Mouse (Mus musculus): ENCODE results near the gene 1700003F12Rik. TPM values are rescaled to one million over a fixed set of nuclear protein-coding genes. Genes with fewer than 3 reads are reported as not detected.
A peak's percentile ranks its signal among the peaks of the same experiment; 100 is the strongest.

The 1700003F12Rik gene
- polyA plus RNA-seq, 1 experiment from 2014 or later, result 1.1 TPM

GRCm38 (mm10) chr2:154532888-154533287 is 14.0 kb upstream of the 1700003F12Rik start:
- H3K9me3 ChIP-seq (replicated peaks), result no peaks in the 10 kb centered on the region
- peaks cover 91% of the 10 kb centered on the region for H3K36me3 ChIP-seq
- H3K27ac ChIP-seq, result no peak overlapping the region
- WGBS, result 75% methylated on average over 3 of the region's 3 CpGs
- no peak overlapping the region for H3K4me3 ChIP-seq
- no peak for DNase-seq (ENCODE audit: low spot score)
- H3K4me1 ChIP-seq, result no peaks in the 10 kb centered on the region
- no peaks in the 10 kb centered on the region for H3K27me3 ChIP-seq (ENCODE audit: low read depth, poor library complexity, severe bottlenecking)

- WGBS, result 94% methylated on average over 12 of the region's 12 CpGs
- H3K27me3 ChIP-seq (ENCODE audit: low read depth, poor library complexity, severe bottlenecking), result no peaks in the 10 kb centered on the region
- no peak for DNase-seq (ENCODE audit: low spot score)
- no peak overlapping the region for H3K27ac ChIP-seq
- H3K4me1 ChIP-seq, result no peaks in the 10 kb centered on the region
- H3K9me3 ChIP-seq (replicated peaks), result no peaks in the 10 kb centered on the region
- H3K4me3 ChIP-seq, result no peak overlapping the region
- peaks cover 85% of the 10 kb centered on the region for H3K36me3 ChIP-seq
These were observed 12.1 kb upstream of the 1700003F12Rik start for GRCm38 (mm10) chr2:154534704-154535270.

- H3K9me3 ChIP-seq (replicated peaks), result no peaks in the 10 kb centered on the region
- peaks cover 69% of the 10 kb centered on the region for H3K36me3 ChIP-seq
- H3K4me3 ChIP-seq, result no peak overlapping the region
- no peaks in the 10 kb centered on the region for H3K27me3 ChIP-seq (ENCODE audit: low read depth, poor library complexity, severe bottlenecking)
- WGBS, result 80% methylated on average over 2 of the region's 2 CpGs
- no peak overlapping the region for H3K27ac ChIP-seq
- H3K4me1 ChIP-seq, result no peaks in the 10 kb centered on the region
- DNase-seq (ENCODE audit: low spot score), result no peak
These were observed 8.6 kb upstream of the 1700003F12Rik start for GRCm38 (mm10) chr2:154538310-154538709.

GRCm38 (mm10) chr2:154538710-154539109 is 8.2 kb upstream of the 1700003F12Rik start:
- H3K27me3 ChIP-seq (ENCODE audit: low read depth, poor library complexity, severe bottlenecking), result no peaks in the 10 kb centered on the region
- H3K4me3 ChIP-seq, result no peak overlapping the region
- no peaks in the 10 kb centered on the region for H3K9me3 ChIP-seq (replicated peaks)
- no peak overlapping the region for H3K27ac ChIP-seq
- WGBS, result 75% methylated on average over 3 of the region's 3 CpGs
- H3K36me3 ChIP-seq, result peaks cover 65% of the 10 kb centered on the region
- H3K4me1 ChIP-seq, result no peaks in the 10 kb centered on the region
- no peak for DNase-seq (ENCODE audit: low spot score)

GRCm38 (mm10) chr2:154539720-154540119 is 7.2 kb upstream of the 1700003F12Rik start:
- DNase-seq (ENCODE audit: low spot score), result no peak
- no peak overlapping the region for H3K27ac ChIP-seq
- peaks cover 55% of the 10 kb centered on the region for H3K36me3 ChIP-seq
- no peaks in the 10 kb centered on the region for H3K4me1 ChIP-seq
- 83% methylated on average over 3 of the region's 3 CpGs for WGBS
- H3K4me3 ChIP-seq, result no peak overlapping the region
- no peaks in the 10 kb centered on the region for H3K27me3 ChIP-seq (ENCODE audit: low read depth, poor library complexity, severe bottlenecking)
- H3K9me3 ChIP-seq (replicated peaks), result no peaks in the 10 kb centered on the region

GRCm38 (mm10) chr2:154541630-154542029 is 5.3 kb upstream of the 1700003F12Rik start:
- Histone ChIP-seq H3K4me3 (no peak overlapping the region), H3K36me3 (peaks cover 36% of the 10 kb centered on the region), H3K9me3 (replicated peaks) (no peaks in the 10 kb centered on the region), H3K27me3 (ENCODE audit: low read depth, poor library complexity, severe bottlenecking) (no peaks in the 10 kb centered on the region), H3K4me1 (no peaks in the 10 kb centered on the region), H3K27ac (no peak overlapping the region)
- 78% methylated on average over 2 of the region's 2 CpGs for WGBS
- DNase-seq (ENCODE audit: low spot score), result no peak

GRCm38 (mm10) chr2:154543567-154544347 is 3.1 kb upstream of the 1700003F12Rik start:
- H3K9me3 ChIP-seq (replicated peaks), result no peaks in the 10 kb centered on the region
- H3K4me3 ChIP-seq, result no peak overlapping the region
- whole genome bisulfite sequencing, result 92% methylated on average over 9 of the region's 9 CpGs
- no peak for DNase-seq (ENCODE audit: low spot score)
- 0 out of 2 replicates have a peak, but pooled peaks cover 5% of the 10 kb centered on the region for H3K27me3 ChIP-seq (ENCODE audit: low read depth, poor library complexity, severe bottlenecking)
- H3K36me3 ChIP-seq, result peaks cover 18% of the 10 kb centered on the region
- peaks cover 4% of the 10 kb centered on the region for H3K4me1 ChIP-seq
- H3K27ac ChIP-seq, result no peak overlapping the region

GRCm38 (mm10) chr2:154548688-154549087 is 1.8 kb downstream of the 1700003F12Rik start:
- peak overlapping the region; percentile 85; the same call in 1 of the 2 replicates for H3K27ac ChIP-seq
- H3K4me3 ChIP-seq, result no peak overlapping the region
- no peak for DNase-seq (ENCODE audit: low spot score)
- 44% methylated on average over 3 of the region's 3 CpGs for WGBS
- H3K36me3 ChIP-seq, result no peaks in the 10 kb centered on the region
- no peaks in the 10 kb centered on the region for H3K9me3 ChIP-seq (replicated peaks)
- H3K4me1 ChIP-seq, result peaks cover 31% of the 10 kb centered on the region
- H3K27me3 ChIP-seq (ENCODE audit: low read depth, poor library complexity, severe bottlenecking), result peaks cover 52% of the 10 kb centered on the region

GRCm38 (mm10) chr2:154549127-154549885 is 2.4 kb downstream of the 1700003F12Rik start:
- 4% methylated on average over 48 of the region's 48 CpGs for WGBS
- peak overlapping the region; percentile 85 for H3K27ac ChIP-seq
- H3K36me3 ChIP-seq, result no peaks in the 10 kb centered on the region
- peak overlapping the region; percentile 58 for H3K4me3 ChIP-seq
- H3K4me1 ChIP-seq, result peaks cover 31% of the 10 kb centered on the region
- H3K27me3 ChIP-seq (ENCODE audit: low read depth, poor library complexity, severe bottlenecking), result peaks cover 56% of the 10 kb centered on the region
- peak; percentile 89 for DNase-seq (ENCODE audit: low spot score)
- no peaks in the 10 kb centered on the region for H3K9me3 ChIP-seq (replicated peaks)

- Histone ChIP-seq H3K4me3 (peak overlapping the region; percentile 58), H3K27me3 (ENCODE audit: low read depth, poor library complexity, severe bottlenecking) (peaks cover 61% of the 10 kb centered on the region), H3K36me3 (no peaks in the 10 kb centered on the region), H3K4me1 (peaks cover 31% of the 10 kb centered on the region), H3K27ac (peak overlapping the region; percentile 85), H3K9me3 (replicated peaks) (no peaks in the 10 kb centered on the region)
- no peak for DNase-seq (ENCODE audit: low spot score)
- WGBS, result 16% methylated on average over 20 of the region's 20 CpGs
These were observed 3.0 kb downstream of the 1700003F12Rik start for GRCm38 (mm10) chr2:154549886-154550189.

GRCm38 (mm10) chr2:154550937-154551336 is 4.1 kb downstream of the 1700003F12Rik start:
- H3K9me3 ChIP-seq (replicated peaks), result no peaks in the 10 kb centered on the region
- no peak overlapping the region for H3K4me3 ChIP-seq
- no peaks in the 10 kb centered on the region for H3K36me3 ChIP-seq
- H3K27ac ChIP-seq, result no peak overlapping the region
- H3K4me1 ChIP-seq, result peaks cover 31% of the 10 kb centered on the region
- 83% methylated on average over 2 of the region's 2 CpGs for WGBS
- DNase-seq (ENCODE audit: low spot score), result no peak
- peaks cover 63% of the 10 kb centered on the region for H3K27me3 ChIP-seq (ENCODE audit: low read depth, poor library complexity, severe bottlenecking)

- no peaks in the 10 kb centered on the region for H3K9me3 ChIP-seq (replicated peaks)
- H3K4me1 ChIP-seq, result peaks cover 31% of the 10 kb centered on the region
- H3K27me3 ChIP-seq (ENCODE audit: low read depth, poor library complexity, severe bottlenecking), result peaks cover 63% of the 10 kb centered on the region
- 72% methylated on average over 4 of the region's 4 CpGs for WGBS
- DNase-seq (ENCODE audit: low spot score), result no peak
- peak within 1 kb of the TSS; percentile 40 for H3K4me3 ChIP-seq
- H3K27ac ChIP-seq, result peak within 1 kb of the TSS; percentile 75
- H3K36me3 ChIP-seq, result no peaks in the 10 kb centered on the region
These were observed 4.6 kb downstream of the 1700003F12Rik start, which contains the start of gene Actl10 for GRCm38 (mm10) chr2:154551476-154551875. TSS of gene Actl10 (plus strand) at chr2:154551776.

GRCm38 (mm10) chr2:154551927-154552326 is 5.0 kb downstream of the 1700003F12Rik start:
- H3K4me1 ChIP-seq, result peaks cover 32% of the 10 kb centered on the region
- H3K36me3 ChIP-seq, result no peaks in the 10 kb centered on the region
- H3K27ac ChIP-seq, result peak overlapping the region; percentile 75
- WGBS, result 23% methylated on average over 21 of the region's 21 CpGs
- no peaks in the 10 kb centered on the region for H3K9me3 ChIP-seq (replicated peaks)
- DNase-seq (ENCODE audit: low spot score), result peak; percentile 53
- H3K4me3 ChIP-seq, result peak overlapping the region; percentile 40
- H3K27me3 ChIP-seq (ENCODE audit: low read depth, poor library complexity, severe bottlenecking), result peaks cover 63% of the 10 kb centered on the region

Measured in limb, embryonic 10.5 days (tissue).